Mouse (Mus musculus) left cerebral cortex, postnatal 10 days (tissue): ENCODE measurements at regions not wholly inside any gene's neighbourhood (a gene's known extent, or its start where the extent isn't known, plus 50 kb on each side); places are given as distances from the start of the nearest gene placed in this dataset.

Source experiments
- DNase-seq, 2 experiments: peaks; one replicate each; pipeline ENCODE4 v3.0.0; 2021 to 2022; ENCODE audit warnings: low spot score in 2 of 2, mixed read lengths in 1 of 2; ENCODE audit errors: extremely low spot score in 1 of 2
- intact Hi-C: fragments of 180-260 bp; cut with DNase I; formaldehyde crosslinking; loops from one replicate; pipeline ENCODE4 v1.15.1; 2025

DNA sequence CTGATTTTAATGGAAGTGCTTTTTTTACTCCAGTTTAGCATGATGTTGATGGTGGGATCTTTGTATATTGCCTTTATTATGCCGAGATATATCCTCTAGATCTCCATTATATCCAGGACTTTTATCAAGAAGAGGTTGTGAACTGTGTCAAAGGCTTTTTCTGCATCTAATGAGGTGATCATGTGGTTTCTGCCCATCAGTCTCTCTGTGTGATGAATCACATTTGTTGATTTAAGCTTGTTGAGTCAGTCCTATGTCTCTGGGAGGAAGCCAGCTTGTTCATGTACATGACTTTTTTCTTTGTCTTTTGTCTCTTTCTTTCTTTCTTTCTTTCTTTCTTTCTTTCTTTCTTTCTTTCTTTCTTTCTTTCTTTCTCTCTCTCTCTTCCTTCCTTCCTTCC lies 348.4 kb upstream of the Adamts9 start:
- intact Hi-C loops = no loop called here
- DNase-seq = no peak

DNA sequence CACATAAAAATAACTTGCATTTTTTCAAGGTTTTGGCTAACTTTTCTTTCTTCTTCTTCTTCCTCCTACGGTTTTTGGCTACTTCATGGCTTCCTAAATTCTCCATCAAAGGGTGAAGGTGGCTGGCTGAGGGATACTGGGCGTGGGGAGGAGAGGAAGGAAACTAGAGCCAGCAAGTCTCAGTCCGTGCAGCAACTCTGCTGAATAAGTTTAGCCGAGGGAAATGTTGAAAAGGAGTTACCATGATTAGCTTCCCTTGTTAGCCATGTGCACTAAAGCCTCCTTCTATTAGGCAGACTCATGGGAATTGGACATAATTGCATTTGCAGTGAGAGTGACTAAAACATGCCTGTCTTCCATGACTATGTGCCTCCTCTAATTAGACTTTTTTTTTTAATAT lies 345.1 kb upstream of the Adamts9 start:
- intact Hi-C loops = no loop called here
- no peak for DNase-seq

DNA sequence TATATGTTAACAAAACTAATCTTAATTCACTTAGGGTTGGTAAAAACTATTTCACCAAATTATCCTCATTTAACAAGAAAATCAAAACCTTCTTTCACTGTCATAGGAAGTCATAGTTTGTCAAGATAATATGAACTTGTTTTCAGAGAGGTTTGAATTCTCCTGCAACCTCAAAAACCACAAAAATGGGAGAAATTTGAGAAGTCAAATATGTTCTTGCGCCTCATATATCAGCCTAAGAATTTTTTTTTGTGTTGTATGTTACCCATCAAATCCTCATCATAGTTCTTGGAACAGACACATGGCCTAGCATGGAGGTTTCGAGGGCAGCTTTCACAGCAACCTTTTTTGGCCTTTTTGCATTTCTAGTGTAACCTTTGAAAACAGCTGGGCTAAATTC lies 342.5 kb upstream of the Adamts9 start:
- intact Hi-C loops = no loop called here
- no peak for DNase-seq

DNA sequence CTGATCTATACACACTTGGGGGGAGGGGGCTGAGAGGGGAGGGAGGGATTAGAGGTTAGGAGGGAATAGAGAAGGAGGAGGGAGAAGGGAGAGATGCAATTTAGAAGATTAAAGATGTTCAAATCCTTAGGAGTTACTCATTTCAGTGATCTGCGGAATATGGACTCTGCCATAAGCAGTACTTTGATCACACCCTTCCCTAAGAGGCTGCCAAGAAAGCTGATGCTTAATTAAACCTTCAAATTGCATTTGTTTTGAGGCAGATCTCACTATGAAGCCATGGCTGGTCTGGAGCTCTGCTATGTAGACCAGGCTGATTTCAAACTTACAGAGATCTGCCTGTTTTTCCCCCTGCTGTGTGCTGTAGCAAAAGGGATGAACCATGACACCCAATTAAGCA lies 338.2 kb upstream of the Adamts9 start:
- intact Hi-C loops = no loop called here
- no peak for DNase-seq

DNA sequence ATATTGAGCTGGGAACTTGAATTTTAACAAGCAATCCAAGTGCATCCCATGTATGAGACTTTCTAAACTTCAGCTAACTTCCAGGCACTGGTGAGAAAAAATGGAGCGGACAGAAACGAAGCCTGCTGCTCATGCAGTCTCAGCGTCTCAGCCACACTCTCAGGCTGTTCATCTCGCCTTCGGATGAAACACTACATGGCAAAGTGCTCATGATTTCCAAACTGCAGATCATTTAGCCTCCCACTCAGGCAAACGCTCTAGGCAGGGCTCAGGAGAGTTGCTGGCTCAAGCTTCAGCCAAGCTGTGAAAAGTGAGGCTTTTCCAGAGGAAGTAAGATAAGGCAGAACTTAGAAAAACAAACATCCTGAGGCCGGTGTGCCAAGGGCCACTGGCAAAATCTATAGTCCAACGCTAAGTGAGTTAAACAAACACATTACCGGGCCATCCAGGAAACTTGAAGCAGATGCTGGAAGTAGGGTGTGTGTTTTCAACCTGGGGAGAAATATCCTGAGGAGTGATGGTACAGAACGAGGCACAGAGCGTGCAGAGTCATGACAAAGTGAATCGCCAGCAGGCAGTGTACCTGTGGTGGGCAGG lies 330.7 kb upstream of the Adamts9 start:
- intact Hi-C loops = no loop called here
- peak in 1 of 2 experiments; percentile 26 for DNase-seq

DNA sequence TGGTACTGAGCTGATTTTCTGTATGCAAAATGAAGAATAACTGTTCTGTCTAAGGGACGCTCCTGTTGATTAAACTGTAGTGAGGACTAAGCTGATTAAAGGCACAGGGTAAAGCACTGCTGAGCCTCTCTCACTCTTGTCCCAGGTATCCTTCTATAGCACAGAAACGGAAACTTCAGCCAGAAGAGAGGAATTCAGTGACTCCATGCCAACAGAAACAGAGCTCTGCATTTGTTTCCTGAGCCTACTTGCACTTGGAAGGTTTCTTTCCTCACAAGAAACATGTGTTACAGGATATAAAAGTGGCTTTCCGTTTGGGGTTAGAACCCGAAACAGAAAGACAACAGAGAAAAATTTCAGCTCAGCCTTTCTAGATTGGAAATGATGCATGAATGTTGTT lies 328.9 kb upstream of the Adamts9 start:
- DNase-seq = no peak
- intact Hi-C loops = no loop called here

DNA sequence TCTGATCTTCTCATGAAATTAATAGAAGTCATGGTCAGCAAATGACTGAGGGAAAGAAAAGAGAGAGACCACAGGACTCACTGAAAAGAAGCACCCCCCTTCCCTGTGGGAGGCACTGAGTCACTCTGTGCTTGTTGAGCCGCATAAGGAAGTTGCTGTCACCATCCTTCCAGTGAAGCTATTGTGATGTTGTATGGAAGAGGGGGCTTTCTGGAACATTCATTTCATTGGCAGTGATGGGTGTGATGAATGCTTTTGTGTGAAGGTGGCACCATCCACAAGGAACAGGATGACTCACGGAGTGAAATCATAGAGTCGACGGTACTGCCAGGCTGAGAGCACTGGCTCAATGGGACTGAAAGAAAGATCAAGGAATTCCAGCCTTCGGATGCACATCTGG lies 323.5 kb upstream of the Adamts9 start:
- intact Hi-C loops = no loop called here
- DNase-seq = no peak

DNA sequence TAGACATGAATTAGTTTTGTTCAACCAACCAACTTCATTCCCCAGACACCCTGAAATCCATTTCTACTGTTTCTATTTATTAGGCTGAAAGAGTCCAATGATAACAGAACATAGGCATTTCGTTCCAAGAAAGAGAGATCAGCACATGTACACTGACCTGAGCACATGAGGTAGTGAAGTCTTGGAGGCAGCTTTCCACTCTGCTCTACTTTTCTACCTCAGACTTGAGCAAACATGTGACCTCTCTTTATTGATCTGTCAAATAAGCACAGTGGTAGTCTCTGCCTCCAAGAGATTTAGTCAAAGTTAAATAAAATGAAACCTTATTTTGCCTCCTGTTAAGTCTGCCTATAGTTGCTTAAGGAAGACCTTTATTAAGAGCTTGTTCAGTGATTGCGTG lies 321.9 kb upstream of the Adamts9 start:
- no peak for DNase-seq
- intact Hi-C loops = no loop called here

DNA sequence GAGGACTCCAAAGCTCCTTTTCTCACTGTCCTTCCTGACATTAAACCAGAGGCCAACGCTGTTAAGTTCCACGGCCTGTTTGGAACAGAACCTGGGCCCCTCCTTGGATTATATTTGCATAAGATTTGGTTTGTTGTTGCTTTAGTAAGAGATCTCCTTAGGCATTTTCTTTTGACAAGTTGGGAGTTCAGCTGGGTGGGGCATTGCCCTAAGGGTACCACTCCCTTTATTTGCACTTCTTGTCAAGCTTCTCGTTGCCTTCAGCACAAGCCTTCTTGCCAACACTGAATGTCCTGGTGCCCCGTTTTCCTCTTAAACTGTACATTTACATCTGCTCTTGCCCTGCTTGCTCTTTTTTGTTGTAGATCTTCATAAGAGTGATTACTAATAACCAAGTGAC lies 317.5 kb upstream of the Adamts9 start:
- intact Hi-C loops = no loop called here

DNA sequence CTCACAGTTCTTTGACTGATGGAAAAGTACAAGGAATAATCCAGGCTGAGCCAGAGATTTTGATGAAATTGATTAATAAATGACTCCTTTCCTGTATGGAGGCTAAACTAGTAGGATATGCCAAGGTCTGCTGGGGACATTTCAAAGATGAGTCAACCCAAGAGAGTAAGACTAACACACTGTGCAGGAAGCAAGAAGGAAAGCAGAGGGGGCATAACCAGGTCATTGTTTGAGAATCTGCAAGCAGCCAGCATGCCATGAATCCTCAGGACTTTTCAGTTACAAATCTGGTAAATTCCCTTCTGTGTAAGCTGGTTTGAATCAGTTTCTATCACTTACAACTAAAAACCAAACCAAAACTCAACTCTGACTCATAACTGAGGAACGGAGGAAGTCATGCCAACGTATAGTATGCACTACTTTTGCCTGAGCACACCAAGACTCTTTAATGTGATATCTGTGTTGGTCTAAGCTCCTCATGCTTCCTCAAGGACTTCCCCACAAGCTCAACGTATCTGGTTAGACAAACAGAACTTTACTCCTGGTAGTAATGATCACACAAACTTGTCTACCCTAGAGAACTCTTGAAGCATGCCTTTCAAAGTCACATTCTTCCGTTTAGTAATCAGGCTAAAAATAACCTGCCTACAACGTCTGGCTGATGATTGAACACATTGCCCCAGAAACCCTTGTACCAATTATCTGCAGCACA lies 314.0 kb upstream of the Adamts9 start:
- intact Hi-C loops = no loop called here
- DNase-seq = no peak

More for the DNA sequence above, 317.5 kb upstream of the Adamts9 start:
- no peak for DNase-seq

DNA sequence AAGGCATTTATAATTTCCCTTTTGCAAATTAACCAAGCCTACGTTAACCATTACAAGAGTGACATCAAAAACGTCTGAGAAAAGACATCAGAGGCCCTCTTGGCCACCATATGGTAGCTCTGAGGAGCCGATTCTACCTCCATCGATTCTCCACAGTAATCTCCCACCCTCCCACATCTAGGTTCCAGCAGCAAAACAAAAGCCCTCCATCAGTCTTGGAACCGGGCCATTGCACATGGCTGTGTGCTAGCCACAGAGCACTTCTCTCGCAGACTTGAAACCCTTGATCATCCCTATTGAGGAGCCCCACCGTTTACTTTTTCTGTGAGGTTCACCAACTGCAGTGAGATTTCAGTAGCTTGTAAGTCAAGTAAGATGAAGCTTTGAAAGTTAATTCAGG lies 310.5 kb upstream of the Adamts9 start:
- DNase-seq = no peak
- intact Hi-C loops = no loop called here

DNA sequence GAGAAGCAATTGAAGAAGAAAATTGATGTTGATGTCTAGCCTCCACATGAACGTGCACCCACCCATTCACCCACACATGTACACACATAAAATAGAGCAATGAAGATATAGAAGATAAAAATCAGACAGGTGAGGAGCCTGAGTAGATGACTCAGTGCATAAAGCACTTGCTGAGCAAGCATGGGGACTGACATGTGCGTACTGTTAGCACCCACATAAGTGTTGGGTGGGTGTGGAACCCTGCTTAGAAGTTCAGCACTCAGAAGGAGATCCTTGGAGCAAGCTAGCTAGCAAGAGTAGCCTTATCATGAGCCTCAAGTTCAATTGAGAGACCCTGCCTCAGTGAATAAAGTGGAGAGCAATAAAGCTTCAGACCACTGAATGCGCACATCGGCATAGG lies 305.7 kb upstream of the Adamts9 start:
- intact Hi-C loops = no loop called here
- no peak for DNase-seq

DNA sequence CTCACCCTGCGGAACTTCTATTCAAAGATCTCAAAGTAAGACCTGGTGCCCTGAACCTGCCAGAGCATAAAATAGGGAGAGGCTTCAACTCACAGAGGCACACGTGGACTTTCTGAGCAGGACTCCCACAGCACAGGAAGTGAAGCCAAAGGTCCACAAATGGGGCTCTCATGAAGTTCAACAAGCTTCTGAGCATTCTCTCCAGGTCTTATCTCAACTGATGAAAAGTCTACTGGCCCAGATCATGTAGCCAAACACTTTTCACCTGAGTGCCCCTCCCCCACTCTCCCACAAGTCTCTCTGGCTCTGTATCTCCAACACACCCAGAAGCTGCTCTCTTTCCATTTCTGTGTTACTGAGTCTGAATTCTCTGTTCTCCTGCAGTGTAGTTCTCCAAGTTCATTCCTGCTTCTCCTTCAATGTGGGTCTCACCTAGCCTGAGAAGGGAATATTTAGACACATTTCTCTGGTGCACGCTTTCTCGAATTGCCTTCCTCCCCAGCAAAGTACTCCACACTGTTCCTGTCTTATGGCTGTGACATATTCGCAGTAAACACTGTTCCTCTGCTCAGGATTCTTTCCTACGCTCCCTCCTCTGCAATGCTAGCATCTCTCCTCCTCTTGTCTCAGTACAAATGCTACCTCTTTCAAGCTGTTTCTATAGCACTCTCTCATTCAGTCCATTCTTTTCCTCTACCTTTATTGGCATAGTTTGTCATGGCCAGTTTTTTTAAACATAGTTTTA lies 303.4 kb upstream of the Adamts9 start:
- no peak for DNase-seq
- intact Hi-C loops = no loop called here

DNA sequence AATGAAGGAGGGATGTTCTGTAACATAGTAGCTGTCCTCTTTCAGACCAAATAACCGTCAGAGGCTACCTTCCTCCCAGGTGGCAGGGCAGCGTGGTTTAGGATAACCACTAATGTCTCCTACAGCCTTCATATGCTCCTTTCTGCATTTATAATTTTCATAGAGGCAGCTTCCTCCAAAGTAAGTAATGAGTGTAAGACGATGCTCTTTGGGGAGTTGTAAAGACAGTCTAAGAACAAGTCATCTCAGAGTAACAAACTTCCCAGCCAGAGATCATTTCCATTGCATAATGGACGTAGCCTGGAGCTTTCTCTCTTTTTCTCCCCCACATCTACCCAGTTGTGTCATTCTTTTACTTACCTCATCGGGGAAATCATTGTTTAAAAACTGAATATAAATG lies 292.3 kb upstream of the Adamts9 start:
- no peak for DNase-seq
- intact Hi-C loops = no loop called here

DNA sequence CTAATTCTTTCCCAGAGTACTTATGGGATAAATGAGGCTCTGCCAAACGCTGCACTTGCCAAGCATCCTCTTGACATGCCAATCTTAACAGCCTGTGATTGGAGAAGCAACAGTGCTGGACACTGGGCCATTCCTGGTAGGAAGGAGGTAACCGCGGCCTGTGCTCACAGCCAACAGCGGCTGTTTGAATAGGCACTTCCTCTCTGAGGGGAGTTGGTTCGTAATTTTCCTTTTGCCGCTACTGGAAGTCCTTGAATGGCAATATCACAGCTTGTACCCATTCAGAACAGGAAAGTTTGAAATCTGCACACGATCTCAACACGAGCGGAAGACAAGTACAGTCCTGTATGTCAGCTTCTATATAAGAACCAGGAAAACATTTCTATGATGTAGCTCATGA lies 289.3 kb upstream of the Adamts9 start:
- DNase-seq = peak in 1 of 2 experiments; percentile 36
- intact Hi-C loops = no loop called here

DNA sequence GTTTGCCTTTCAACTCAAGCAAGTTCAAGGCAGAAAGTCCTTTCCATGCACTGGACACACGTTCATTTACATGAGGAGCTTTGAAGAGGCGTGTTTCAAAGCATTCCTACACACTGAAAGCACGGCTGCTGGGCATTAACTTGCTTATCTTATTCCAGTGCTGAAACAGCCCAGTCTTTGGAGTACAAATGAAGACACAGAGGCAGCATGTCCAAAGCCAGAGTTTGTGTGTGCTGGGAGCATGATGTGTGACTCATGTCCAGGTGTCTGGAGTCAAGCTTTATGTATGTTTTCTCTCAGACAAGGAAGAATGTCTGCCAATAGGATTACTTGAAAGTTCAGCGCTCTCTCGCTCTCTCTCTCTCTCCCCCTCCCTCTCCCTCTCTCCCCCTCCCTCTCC lies 287.2 kb upstream of the Adamts9 start:
- intact Hi-C loops = no loop called here
- no peak for DNase-seq

DNA sequence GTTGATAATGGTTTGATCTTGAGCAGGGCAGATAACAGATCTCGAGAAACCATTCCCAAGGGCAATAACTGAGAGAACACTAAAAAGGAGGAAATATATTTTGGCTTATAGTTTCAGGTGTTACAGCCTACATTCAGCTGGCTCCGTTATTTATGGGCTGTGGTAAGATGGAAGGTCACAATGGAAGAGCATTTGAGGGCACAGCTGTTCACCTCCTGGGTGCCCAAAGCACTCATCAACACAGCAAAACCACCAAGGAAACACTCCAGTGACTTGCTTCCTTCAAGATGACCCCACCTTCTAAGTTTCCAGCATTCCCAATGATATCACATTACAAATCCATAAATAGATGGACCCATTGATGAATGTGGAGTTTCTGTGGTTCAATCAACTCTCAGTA lies 286.0 kb upstream of the Adamts9 start:
- no peak for DNase-seq
- intact Hi-C loops = no loop called here

DNA sequence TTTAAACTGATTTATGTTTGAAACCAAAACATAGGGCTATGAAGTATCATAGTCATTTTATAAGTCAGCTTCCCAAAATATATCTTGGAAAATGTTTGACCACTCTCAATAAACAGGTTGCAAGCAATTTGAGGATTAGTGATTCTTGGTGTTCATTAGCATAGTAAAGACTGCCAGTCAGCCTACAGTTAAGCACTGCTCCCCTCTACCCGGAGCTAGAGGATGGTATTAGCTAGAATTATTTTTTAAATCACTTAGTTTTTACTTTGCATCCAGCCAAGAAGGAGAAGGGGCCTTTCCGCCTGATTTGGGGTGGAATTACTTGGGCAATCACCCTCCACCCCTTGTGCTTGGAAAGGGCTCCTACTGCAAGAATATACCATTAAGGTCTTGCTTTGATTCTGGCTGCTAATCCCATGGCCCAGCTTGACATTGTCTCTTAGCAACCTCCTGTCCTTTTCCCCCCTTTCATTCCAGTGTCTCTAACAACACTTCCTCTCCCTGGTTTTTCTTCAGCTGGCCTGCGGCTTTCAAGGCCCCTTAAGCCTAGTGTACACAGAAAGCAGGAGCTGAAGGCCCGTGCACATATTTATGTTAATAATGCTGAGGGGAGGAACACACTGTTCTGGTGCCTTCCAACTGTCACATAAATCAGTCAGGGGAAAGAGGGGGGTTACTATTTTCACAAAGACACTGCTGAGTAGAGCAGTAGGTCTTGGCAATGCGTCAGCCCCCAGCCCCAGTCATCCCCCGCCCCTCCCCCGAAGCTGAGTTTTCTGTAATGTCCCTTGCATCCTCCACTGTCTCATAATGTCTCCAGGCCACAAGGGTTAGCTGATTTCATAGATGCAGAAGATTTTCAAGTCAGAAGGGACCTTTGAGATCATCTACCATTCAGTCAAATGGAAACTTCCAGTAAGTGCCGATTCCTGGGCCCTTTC lies 280.6 kb upstream of the Adamts9 start:
- intact Hi-C loops = no loop called here
- DNase-seq = no peak

DNA sequence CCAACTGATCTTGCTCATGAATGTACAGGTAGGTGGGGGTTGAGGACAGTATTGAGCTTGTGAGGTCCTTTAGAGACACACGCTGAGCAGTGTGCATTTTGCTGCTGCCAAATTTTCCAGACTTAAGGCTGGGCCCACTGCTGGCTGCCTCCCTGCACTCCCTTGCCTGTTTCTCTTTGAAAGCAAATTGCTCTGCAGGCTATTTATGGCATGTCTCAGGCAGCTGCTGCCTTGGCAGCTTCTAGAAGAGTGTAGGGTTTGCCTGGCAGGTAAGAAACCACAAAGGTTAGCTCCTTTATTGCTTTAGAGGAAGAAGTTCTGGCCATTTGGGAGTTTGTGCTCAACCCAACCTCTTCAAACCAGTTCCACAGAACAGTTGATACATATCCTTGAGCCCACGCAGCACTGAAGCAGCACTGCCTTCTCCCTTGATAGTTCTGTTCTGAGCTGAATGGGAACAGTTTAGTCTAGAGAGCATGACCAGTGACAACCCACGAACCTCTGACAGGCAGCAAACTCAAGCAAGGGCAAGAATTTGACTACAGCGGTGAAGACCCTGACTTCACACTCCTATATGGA lies 274.8 kb upstream of the Adamts9 start:
- peak in 1 of 2 experiments; percentile 13 for DNase-seq

More for the DNA sequence above, 274.8 kb upstream of the Adamts9 start:
- intact Hi-C loops = no loop called here
